Mouse (Mus musculus) gastrocnemius, postnatal 10 days (tissue): Measurements from ENCODE around the gene Cyp4a31. TPM values are rescaled to one million over a fixed set of nuclear protein-coding genes. Genes with fewer than 3 reads are reported as not detected.

Experiments
- total RNA-seq, 2 experiments: library from RNA; stranded (reverse); gene quantifications; 2 replicates each; pipeline ENCODE4 v1.2.3; 2021

Cyp4a31 gene
- total RNA-seq, 2 experiments from 2014 or later = not detected

Other genes starting within 250 kb of the Cyp4a31 start
- gene Cyp4a12b, start 152.0 kb upstream of the Cyp4a31 start, total RNA-seq = not detected
- gene Cyp4a30b, start 111.0 kb upstream of the Cyp4a31 start, total RNA-seq = not detected
- gene Cyp4a14, start 67.5 kb upstream of the Cyp4a31 start, total RNA-seq = not detected
- gene Cyp4a10, start 45.4 kb upstream of the Cyp4a31 start, total RNA-seq = not detected
- not detected for gene Cyp4a32, start 37.3 kb downstream of the Cyp4a31 start, total RNA-seq
- 1 to 10 TPM; 2.0 to 2.6 TPM for gene Cyp4b1, start 84.1 kb downstream of the Cyp4a31 start, total RNA-seq
- 10 to 100 TPM; 28.6 to 31.3 TPM for gene Efcab14, start 174.1 kb downstream of the Cyp4a31 start, total RNA-seq
- under 1 TPM; 0.56 to 0.82 TPM for gene Tex38, start 217.4 kb downstream of the Cyp4a31 start, total RNA-seq
- 10 to 100 TPM; 33.8 to 40.4 TPM for gene Atpaf1, start 221.2 kb downstream of the Cyp4a31 start, total RNA-seq